Mouse (Mus musculus): ENCODE measurements around the gene Hoxb8.

Gene Hoxb8

DNA sequence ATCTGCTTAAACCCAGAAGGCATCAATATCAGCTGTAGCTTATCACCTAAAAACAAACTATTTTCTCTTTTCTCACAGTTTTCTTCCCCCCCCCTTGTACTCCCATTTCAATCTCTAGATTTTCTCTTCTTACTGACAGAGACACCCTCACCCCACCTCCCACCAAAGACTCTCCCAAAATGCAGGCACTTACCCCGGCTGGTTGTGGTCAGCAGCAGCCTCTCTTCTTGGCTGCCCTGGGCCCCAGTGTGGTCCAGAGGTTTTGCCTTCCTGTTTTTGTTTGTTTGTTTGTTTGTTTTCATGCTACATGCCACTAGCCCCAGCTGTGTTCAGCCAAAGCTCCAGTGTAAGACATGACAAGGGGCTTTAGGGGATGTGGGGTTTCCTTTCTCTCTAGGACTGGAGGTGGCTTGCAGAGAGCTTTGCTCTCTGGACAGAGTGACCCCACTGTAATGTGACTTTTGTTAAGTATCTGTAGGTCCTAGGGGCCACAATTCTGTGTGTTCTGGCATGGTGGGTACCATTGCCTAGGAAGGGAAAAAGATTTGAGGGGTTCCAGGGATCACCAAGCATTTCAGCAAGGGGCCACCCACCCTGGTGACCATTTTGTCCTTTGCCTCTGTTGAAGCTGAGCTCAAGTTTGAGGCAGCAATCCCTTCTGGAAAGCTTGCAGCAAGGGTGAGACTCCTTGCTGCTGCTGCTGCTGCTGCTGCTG lies 13.5 kb upstream of the Hoxb8 start:
- no peak for DNase-seq (ENCODE audit: low spot score)

DNA sequence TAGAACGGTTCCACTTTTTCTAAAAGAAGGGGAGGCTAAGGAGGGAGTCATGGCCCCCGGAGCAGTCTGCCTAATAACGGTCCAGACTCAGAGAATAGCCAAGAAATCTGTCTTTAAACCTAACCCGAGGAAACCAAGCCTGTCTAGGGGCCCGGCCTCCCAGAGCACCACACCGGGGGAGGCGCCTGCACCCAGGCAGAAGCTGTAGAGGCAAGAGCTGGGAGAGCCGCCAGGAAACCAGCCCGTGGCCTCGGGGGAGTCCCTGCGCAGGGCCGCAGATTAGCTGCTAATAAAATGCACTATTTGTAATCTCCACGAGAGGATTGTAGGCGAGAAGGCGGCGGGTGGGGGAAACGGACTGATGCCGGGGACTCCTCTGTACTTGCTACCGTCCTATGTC lies 11.8 kb upstream of the Hoxb8 start:
- DNase-seq (ENCODE audit: low spot score) = no peak

DNA sequence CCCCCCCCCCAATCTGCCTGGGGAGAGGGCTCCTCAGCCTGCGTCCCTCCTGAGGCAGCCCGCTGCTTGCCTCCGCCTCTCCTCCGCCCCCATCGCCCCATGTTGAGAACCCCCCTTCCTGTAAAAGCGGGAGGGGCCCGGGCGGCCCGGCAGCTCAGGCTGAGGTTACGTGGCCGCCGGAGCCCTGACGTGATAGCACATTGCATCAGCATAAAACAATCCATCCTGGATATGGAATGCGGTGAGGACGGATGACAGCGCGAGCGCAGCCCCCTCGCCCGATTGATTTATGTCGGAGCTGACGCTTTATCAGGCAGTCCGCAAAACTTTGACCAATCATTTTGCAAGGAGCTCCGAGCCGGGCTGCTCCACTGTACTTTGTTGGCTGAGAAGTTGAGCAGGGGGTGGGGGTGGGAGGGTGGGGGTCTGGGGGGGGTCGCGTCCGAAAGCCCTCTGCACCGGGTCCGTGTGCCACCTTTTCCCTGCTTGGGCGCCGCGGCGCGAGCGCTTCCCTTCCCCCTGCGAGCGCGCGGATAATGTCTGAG lies 10.6 kb upstream of the Hoxb8 start, which contains the start of gene Hoxb9:
Gene Hoxb9 (plus strand): TSS at position 462 of the 545 bp plus-strand sequence.
- DNase-seq (ENCODE audit: low spot score) = no peak

DNA sequence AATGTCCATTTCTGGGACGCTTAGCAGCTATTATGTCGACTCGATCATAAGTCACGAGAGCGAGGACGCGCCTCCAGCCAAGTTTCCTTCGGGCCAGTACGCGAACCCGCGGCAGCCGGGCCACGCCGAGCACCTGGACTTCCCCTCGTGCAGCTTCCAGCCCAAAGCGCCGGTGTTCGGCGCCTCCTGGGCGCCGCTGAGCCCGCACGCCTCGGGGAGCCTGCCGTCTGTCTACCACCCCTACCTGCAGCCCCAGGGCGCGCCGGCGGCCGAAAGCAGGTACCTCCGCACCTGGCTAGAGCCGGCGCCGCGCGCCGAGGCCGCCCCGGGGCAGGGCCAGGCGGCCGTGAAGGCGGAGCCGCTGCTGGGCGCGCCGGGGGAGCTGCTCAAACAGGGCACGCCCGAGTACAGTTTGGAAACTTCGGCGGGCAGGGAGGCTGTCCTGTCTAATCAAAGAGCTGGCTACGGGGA lies 10.1 kb upstream of the Hoxb8 start:
- no peak for DNase-seq (ENCODE audit: low spot score)

DNA sequence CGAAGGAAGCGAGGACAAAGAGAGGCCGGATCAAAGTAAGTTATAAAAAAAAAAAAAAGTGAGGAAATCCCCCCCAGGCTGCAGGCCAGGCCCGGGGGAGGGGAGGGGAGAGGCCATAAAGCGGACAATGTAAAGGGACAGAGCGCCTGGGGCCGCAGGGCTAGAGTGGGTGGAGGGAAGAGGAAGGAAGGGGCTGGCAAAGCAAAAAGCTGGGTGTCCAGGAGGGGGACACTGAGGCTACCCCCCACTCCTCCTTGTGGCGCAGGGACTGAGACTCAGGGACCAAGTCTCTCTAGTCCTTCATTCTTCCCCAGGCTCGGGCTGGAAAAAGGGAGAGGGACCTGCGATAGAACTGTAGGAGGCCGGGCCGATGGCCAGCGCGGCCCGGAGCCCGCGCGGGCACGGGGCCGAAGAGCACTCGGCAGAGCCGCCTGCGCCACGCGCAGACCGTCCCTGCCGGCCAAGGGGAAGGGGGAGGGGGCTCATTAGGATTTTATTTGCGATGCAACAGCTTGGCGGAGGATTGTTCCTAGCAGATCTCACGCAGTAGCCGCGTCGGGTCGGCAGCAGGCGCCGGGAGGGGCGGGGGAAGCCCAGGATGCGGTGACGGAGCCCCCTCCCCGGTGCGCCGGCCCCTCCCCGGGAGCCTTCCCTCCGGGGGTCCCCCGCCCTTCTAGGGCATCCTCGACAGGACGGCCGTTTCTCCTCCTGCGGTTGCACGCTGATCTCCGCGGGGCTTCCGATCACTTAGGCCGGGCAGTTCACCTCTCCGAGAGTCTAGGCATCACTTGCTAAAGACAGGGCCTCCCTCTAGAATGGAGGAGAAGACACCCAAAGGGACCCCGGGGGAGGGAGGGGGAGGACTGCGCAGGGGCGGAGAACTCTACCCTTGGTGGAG lies 9.4 kb upstream of the Hoxb8 start:
- DNase-seq (ENCODE audit: low spot score) = no peak

DNA sequence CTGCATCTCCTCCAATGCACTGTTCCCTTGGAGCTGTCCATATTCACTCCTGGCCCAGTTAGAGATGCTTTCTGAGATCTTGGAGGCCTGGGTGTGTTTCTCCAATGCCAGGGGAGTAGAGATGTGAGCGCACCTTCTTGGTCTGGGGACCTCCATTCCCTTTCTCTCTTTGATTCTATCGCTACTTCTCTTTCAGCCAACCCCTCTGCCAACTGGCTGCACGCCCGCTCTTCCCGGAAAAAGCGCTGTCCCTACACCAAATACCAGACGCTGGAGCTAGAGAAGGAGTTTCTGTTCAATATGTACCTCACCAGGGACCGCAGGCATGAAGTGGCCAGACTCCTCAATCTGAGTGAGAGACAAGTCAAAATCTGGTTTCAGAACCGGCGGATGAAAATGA lies 7.3 kb upstream of the Hoxb8 start:
- DNase-seq (ENCODE audit: low spot score) = no peak

DNA sequence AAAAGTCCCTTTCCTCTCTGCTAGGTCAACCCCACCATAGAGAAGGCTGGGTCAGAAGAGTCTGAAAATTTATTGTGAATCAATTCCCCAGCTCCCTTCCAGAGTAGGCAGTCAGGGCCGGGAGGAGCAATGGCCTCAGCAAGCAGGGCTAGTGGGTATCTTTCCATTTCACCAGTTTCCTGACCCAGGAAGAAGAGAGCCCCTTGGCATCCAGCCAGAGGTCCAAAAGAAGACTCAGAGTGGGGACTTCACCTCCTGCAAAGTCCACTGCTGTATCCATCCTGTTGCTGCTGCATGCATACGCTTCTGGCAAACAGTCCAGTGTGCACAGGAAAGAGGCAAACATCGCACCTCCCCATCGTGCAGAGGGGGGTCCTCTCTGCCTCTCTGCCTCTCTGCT lies 5.8 kb upstream of the Hoxb8 start:
- no peak for DNase-seq (ENCODE audit: low spot score)

DNA sequence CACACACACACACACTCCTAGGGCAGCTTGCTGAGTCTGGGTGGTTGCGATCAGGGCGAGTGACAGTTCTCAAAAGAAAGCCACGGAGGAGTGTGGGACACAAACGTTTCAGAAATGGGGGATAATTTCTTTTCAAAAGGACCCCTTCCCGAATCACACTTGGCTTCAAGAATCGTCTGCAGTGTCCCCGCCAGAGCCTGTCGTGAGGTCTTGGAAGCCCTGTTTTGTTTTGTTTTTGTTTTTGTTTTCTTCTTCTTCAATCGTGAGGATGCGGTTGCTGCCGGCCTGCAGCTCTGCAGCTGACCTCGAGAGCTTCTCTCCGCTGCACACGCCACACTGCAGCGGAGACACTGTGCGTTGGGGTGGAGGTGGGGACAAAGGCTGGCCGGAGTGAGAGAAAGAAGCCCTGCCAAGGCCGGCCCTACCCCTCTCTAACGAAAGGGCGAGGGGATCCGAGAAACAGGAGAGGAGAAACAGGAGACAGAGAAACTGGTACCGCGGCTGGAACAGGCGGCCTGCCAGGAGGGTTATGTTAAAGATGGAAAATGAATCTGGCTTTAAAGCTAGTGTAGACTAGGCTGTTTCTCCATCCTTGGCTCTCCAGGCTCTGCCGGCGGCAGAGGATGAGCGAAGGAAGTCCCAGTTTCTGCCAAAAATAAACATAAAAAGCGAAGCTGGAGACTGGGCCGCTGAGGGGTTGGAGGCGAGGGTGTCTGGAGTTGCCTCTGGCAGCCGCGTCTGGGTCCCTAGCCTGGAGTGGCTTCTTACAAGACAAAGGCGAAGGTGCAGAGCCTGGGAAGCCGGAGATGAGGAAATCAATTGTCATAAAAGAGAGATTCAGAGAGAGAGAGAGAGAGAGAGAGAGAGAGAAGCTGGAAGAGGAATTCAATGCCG lies 4.3 kb upstream of the Hoxb8 start:
- DNase-seq (ENCODE audit: low spot score) = no peak

DNA sequence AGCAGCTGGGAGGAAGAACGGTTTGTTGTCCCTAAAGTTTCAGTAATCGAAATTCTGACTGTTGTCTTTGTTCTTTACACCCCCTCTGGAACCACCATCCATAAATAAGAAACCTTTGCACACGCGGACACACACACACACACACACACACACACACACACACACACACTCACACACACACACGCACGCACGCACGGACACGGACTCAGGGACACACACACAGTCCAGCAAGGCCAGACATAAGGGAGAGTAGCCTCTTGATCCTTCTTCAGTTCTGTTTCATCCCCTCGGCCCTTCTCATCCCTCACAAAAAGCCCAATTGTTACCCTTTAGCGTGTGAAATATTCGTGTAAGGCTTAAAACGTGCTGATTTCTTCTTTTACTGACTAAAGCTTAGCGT lies 3.4 kb upstream of the Hoxb8 start:
- DNase-seq (ENCODE audit: low spot score) = no peak

DNA sequence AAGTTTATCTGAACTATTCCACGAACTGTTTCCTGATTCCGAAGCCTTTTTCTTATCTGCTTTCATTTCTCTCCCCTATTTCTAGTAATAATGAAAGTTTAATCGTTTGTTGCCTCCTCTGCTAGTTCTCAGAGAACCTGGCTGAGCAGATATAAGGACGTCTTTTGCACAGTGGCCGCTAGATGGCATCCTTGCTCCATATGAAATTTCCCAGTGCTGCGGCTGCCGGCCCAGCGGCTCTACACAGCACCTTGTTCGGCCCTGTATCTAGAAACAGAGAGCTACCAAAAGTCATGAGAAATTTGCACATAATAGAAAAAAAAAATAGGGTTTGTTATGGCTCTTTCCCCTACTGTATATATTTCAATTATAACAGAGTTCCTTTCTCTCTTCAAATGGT lies 2.9 kb upstream of the Hoxb8 start:
- DNase-seq (ENCODE audit: low spot score) = peak; percentile 95

DNA sequence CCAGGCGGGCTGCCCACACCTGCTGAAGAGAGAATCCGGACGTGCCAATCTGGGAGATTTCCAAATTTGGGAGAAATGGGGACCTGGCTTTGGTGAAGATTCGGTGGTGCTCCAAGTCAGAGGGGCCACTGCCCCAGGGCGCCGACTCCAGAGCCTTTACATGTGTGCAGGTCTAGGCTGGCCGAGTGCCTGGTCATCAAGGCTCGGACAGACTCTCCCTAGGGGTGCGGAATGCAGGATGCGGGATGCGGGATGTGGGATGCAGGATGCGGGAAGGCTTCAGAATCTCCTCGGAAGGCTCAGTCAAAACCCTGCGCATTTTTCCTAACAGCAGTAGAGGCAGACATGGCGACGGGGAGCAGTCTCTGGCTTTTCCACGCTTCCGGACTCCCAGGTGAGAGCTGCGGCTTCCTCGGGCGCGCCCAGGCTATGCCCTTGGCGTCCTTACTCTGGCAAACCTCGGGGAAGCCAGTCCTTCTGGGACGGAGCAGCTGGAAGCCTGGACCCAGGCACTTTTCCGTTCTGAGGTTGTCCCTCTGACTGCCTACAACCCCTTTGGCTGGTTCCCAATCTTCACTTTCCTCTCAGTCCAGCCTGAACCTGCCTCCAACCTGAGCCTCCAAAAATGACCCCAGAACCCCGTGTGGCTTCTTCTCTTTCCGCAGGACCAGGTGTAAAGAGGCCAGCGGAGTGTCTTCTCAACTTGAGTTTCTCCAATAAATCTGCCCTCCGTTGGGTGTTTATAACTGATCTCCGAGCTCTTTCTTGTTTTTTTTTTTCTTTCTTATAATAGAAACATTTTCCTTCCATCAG lies 2.1 kb upstream of the Hoxb8 start:
- no peak for DNase-seq (ENCODE audit: low spot score)

DNA sequence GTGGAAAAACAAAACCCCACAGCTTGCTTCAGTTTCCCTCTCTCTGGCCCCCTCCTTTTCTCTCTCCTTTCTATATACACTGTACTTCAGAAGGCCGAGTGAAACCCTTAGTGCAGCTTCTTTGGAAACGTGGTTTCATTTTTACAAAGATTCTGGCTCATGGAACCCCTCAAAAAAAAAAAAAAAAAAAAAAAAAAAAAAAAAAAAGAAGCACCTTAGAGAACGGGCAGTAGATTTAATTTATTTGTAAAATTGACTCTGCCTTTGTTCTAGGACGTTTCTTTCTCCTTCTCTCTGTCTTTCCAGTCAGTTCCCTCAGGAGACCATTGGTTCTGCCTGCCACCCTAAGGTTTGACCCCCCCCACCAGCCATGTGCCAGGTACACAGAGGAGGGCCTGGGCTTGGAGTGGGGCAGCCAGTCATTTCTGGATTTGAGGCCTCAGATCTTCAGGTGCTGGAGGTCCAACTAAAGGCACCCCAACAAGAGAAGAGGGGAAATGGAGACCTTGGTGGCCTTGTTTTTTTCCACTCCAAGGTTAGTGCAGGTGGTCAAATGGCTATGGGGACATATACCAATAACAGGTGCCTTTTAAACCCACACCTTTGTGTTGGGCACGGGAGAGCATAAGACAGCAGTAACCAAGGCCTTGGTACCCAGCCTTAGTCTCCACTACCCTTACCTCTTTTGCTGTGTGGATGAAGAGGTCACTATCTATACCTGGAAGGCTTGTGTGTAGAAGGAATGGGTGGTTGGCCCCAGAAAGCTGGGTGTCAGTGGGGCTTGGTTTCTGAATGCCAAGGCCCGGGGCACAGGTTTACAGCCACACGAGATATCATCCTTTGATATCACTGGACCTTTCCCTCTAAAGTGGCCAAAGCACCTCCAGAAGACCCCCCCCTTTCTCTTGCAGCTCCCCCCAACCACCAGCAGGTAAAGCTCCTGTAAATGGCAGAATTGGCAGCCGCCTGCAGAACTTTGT lies 1.0 kb upstream of the Hoxb8 start:
- DNase-seq (ENCODE audit: low spot score) = no peak

DNA sequence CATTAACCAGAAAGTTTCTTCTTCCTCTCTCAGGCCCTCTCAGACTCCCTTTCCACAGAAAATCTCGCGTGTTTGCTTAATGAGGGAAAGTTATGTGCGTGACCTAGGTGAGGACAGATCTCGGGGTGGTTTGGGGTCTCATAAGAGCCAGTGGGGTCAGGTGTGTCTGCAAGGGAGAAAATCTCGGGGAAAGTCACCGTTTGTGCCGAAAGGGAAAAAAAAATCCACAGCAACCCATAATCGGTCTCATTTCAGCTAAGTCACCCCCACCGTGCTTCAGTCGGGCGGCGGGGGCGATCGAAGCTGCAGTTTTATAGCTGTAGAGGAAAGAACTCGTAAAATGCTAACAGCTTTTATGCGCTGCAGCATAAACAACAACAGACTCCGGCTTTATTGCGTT lies 309 bp upstream of the Hoxb8 start:
- DNase-seq (ENCODE audit: low spot score) = no peak

DNA sequence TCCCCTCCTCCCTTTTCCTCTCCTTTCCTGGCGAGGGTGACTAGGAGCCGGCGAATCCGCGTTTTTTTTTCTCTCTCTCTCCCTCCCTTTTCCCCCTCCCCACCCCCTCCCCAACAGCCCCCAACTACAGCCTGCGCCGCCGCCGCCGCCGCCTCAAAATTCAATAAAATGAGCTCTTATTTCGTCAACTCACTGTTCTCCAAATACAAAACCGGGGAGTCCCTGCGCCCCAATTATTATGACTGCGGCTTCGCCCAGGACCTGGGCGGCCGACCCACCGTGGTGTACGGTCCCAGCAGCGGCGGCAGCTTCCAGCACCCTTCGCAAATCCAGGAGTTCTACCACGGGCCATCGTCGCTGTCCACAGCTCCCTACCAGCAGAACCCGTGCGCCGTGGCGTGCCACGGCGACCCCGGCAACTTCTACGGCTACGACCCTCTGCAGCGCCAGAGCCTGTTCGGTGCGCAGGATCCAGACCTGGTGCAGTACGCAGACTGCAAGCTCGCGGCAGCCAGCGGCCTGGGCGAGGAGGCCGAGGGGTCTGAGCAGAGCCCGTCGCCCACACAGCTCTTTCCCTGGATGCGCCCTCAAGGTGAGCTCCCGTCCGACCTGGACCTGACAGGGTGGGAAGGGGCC lies 1.2 kb downstream of the Hoxb8 start:
- no peak for DNase-seq (ENCODE audit: low spot score)

DNA sequence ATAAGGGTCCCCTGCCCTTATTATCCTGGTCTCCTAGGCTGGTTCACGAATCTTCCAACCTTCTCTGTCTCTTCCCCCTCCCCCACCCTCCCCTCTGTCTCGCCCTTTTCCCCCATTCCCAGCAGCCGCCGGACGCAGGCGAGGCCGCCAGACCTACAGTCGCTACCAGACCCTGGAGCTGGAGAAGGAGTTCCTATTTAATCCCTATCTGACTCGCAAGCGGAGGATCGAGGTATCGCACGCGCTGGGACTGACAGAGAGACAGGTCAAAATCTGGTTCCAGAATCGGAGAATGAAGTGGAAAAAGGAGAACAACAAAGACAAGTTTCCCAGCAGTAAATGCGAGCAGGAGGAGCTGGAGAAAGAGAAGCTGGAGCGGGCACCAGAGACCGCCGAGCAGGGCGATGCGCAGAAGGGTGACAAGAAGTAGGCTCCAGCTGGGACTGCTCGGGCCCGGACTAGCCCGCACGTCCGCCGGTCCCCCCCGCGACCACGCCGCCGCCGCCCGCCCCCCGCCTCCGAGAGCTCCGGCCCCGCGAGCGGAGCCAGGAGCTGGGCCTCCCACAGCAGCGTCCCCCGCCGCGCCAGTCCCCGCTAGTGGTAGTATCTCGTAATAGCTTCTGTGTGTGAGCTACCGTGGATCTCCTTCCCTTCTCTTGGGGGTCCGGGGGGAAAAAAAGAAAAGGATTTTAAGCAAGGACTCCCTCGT lies 2.5 kb downstream of the Hoxb8 start:
- DNase-seq (ENCODE audit: low spot score) = no peak

DNA sequence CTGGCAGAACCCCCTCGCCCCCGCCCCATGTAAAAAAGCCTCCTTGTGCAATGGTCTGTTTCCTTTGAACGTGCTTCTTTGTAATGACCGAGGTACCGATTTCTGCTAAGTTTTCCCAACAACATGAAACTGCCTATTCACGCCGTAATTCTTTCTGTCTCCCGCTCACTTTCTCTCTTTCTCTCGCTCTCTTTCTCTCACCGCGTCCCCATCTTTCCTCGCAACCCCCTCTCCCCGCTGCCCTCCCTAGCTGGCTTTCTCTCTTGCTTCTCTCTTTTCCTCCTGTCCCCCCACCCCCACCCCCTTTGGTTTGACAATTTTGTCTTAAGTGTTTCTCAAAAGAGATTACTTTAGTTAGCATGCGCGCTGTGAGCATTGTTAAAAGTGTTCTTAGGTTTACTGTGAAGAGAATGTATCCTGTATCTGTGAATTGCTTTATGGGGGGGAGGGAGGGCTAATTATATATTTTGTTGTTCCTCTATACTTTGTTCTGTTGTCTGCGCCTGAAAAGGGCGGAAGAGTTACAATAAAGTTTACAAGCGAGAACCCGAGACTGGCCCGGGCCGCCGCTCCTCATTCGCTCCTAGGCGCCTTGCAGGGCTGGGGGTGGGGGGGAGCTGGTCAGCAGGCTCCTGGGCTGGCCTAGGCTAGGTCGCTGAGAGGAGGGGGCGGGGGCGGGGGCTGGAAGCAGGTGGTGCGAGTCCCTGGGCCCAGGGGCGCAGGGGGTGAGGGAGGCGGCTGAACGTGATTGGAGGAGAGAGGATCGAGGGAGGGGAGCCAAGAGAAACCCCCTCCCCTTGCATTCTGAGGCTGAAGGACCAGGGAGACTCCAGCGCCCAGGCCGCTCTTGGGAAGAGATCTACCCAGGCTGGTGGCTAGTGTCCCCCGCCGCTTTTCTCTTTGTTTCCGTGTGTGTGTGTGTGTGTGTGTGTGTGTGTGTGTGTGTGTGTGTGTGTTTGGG lies 3.3 kb downstream of the Hoxb8 start:
- peak; percentile 87 for DNase-seq (ENCODE audit: low spot score)
